Mouse (Mus musculus): ENCODE measurements at regions not wholly inside any gene's neighbourhood (a gene's known extent, or its start where the extent isn't known, plus 50 kb on each side); places are given as distances from the start of the nearest gene placed in this dataset.

- Histone ChIP-seq H3K79me2 (replicated peaks; ENCODE audit: control insufficient read depth, insufficient read depth, low read length) (no peaks in the 10 kb centered on the region), H3K27me3 (ENCODE audit: control insufficient read depth, insufficient read depth, low read length) (no peaks in the 10 kb centered on the region)
- intact Hi-C loops (cut with DNase I) = no loop called here
Measured at GRCm38 (mm10) chr1:137631546-137631945, 544.0 kb downstream of the Ptprc start.

GRCm38 (mm10) chr1:137620672-137621071 is 554.8 kb downstream of the Ptprc start:
- H3K4me3 ChIP-seq = no peak overlapping the region
- no peaks in the 10 kb centered on the region for H3K79me2 ChIP-seq (replicated peaks; ENCODE audit: control insufficient read depth, insufficient read depth, low read length)
- no peak for TF ChIP-seq CTCF (IDR thresholded peaks at IDR 0.05)
- TF ChIP-seq EP300 (IDR thresholded peaks at IDR 0.05; ENCODE audit: insufficient read depth, low read depth, low read length) = peak; percentile 59; the same call in 1 of the 2 replicates
- WGBS = 46% methylated on average over 5 of the region's 5 CpGs
- H3K9ac ChIP-seq (ENCODE audit: low read depth, low read length) = no peak overlapping the region
- H3K4me1 ChIP-seq (ENCODE audit: control insufficient read depth, insufficient read depth, low read length) = peaks cover 2% of the 10 kb centered on the region
- H3K36me3 ChIP-seq (ENCODE audit: control insufficient read depth, insufficient read depth, low read length) = peaks cover 4% of the 10 kb centered on the region
- peak overlapping the region; percentile 10 for H3K27ac ChIP-seq
- peak; percentile 25 to 49 for DNase-seq
- intact Hi-C loops (cut with DNase I) = loop anchor here (2.0 kb wide), 1 partner anchor 28 kb away; no protein-coding TSS in a partner anchor
- H3K27me3 ChIP-seq (ENCODE audit: control insufficient read depth, insufficient read depth, low read length) = no peaks in the 10 kb centered on the region

More at GRCm38 (mm10) chr1:137631546-137631945, 544.0 kb downstream of the Ptprc start:
- no peak overlapping the region for H3K27ac ChIP-seq
- H3K36me3 ChIP-seq (ENCODE audit: control insufficient read depth, insufficient read depth, low read length) = no peaks in the 10 kb centered on the region
- H3K4me1 ChIP-seq (ENCODE audit: control insufficient read depth, insufficient read depth, low read length) = no peaks in the 10 kb centered on the region
- no peak overlapping the region for H3K9ac ChIP-seq (ENCODE audit: low read depth, low read length)
- DNase-seq = no peak
- H3K4me3 ChIP-seq = no peak overlapping the region
- no peak for TF ChIP-seq CTCF (IDR thresholded peaks at IDR 0.05)

- no peaks in the 10 kb centered on the region for H3K79me2 ChIP-seq (replicated peaks; ENCODE audit: control insufficient read depth, insufficient read depth, low read length)
- 98% methylated on average over 2 of the region's 2 CpGs for WGBS
- no peak overlapping the region for H3K27ac ChIP-seq
- H3K36me3 ChIP-seq (ENCODE audit: control insufficient read depth, insufficient read depth, low read length) = peaks cover 4% of the 10 kb centered on the region
- H3K27me3 ChIP-seq (ENCODE audit: control insufficient read depth, insufficient read depth, low read length) = no peaks in the 10 kb centered on the region
- TF ChIP-seq EP300 (IDR thresholded peaks at IDR 0.05; ENCODE audit: insufficient read depth, low read depth, low read length) (no peak), POLR2A (IDR thresholded peaks at IDR 0.05; ENCODE audit: insufficient read depth, low read depth, low read length) (no peak), CTCF (IDR thresholded peaks at IDR 0.05) (no peak)
- no peak overlapping the region for H3K4me3 ChIP-seq
- H3K9ac ChIP-seq (ENCODE audit: low read depth, low read length) = no peak overlapping the region
- no peak for DNase-seq
- peaks cover 2% of the 10 kb centered on the region for H3K4me1 ChIP-seq (ENCODE audit: control insufficient read depth, insufficient read depth, low read length)
- intact Hi-C loops (cut with DNase I) = loop anchor here (5.0 kb wide), 1 partner anchor 39 kb away; no protein-coding TSS in a partner anchor
Measured at GRCm38 (mm10) chr1:137618231-137618630, 557.3 kb downstream of the Ptprc start.

- H3K27me3 ChIP-seq (ENCODE audit: control insufficient read depth, insufficient read depth, low read length) = no peaks in the 10 kb centered on the region
- WGBS = 13% methylated on average over 5 of the region's 5 CpGs
- H3K36me3 ChIP-seq (ENCODE audit: control insufficient read depth, insufficient read depth, low read length) = peaks cover 4% of the 10 kb centered on the region
- DNase-seq = peak; percentile 15 to 21
- H3K9ac ChIP-seq (ENCODE audit: low read depth, low read length) = no peak overlapping the region
- H3K79me2 ChIP-seq (replicated peaks; ENCODE audit: control insufficient read depth, insufficient read depth, low read length) = no peaks in the 10 kb centered on the region
- TF ChIP-seq CTCF (IDR thresholded peaks at IDR 0.05) (peak; percentile 6; the same call in 1 of the 2 replicates), EP300 (IDR thresholded peaks at IDR 0.05; ENCODE audit: insufficient read depth, low read depth, low read length) (no peak)
- H3K4me3 ChIP-seq = no peak overlapping the region
- H3K27ac ChIP-seq = no peak overlapping the region
- H3K4me1 ChIP-seq (ENCODE audit: control insufficient read depth, insufficient read depth, low read length) = peaks cover 2% of the 10 kb centered on the region
- intact Hi-C loops (cut with DNase I) = loop anchor here (5.0 kb wide), 1 partner anchor 40 kb away; no protein-coding TSS in a partner anchor
Measured at GRCm38 (mm10) chr1:137617513-137617912, 558.0 kb downstream of the Ptprc start.

- TF ChIP-seq EP300 (IDR thresholded peaks at IDR 0.05; ENCODE audit: insufficient read depth, low read depth, low read length) (no peak), POLR2A (IDR thresholded peaks at IDR 0.05; ENCODE audit: insufficient read depth, low read depth, low read length) (no peak), CTCF (IDR thresholded peaks at IDR 0.05) (no peak)
- no peaks in the 10 kb centered on the region for H3K79me2 ChIP-seq (replicated peaks; ENCODE audit: control insufficient read depth, insufficient read depth, low read length)
- no peaks in the 10 kb centered on the region for H3K27me3 ChIP-seq (ENCODE audit: control insufficient read depth, insufficient read depth, low read length)
- H3K4me3 ChIP-seq = no peak overlapping the region
- no peak for DNase-seq
- intact Hi-C loops (cut with DNase I) = no loop called here
- H3K36me3 ChIP-seq (ENCODE audit: control insufficient read depth, insufficient read depth, low read length) = no peaks in the 10 kb centered on the region
- H3K27ac ChIP-seq = no peak overlapping the region
- 83% methylated on average over 1 of the region's 1 CpGs for WGBS
- H3K9ac ChIP-seq (ENCODE audit: low read depth, low read length) = no peak overlapping the region
- H3K4me1 ChIP-seq (ENCODE audit: control insufficient read depth, insufficient read depth, low read length) = no peaks in the 10 kb centered on the region
Measured at GRCm38 (mm10) chr1:137606716-137607115, 568.8 kb downstream of the Ptprc start.

GRCm38 (mm10) chr1:137605890-137606663 is 569.4 kb downstream of the Ptprc start:
- no peaks in the 10 kb centered on the region for H3K4me1 ChIP-seq (ENCODE audit: control insufficient read depth, insufficient read depth, low read length)
- no peak overlapping the region for H3K4me3 ChIP-seq
- WGBS = 60% methylated on average over 11 of the region's 11 CpGs
- H3K27ac ChIP-seq = no peak overlapping the region
- intact Hi-C loops (cut with DNase I) = no loop called here
- no peaks in the 10 kb centered on the region for H3K36me3 ChIP-seq (ENCODE audit: control insufficient read depth, insufficient read depth, low read length)
- no peaks in the 10 kb centered on the region for H3K27me3 ChIP-seq (ENCODE audit: control insufficient read depth, insufficient read depth, low read length)
- H3K79me2 ChIP-seq (replicated peaks; ENCODE audit: control insufficient read depth, insufficient read depth, low read length) = no peaks in the 10 kb centered on the region
- TF ChIP-seq POLR2A (IDR thresholded peaks at IDR 0.05; ENCODE audit: insufficient read depth, low read depth, low read length) (no peak), CTCF (IDR thresholded peaks at IDR 0.05) (no peak), EP300 (IDR thresholded peaks at IDR 0.05; ENCODE audit: insufficient read depth, low read depth, low read length) (no peak)
- DNase-seq = no peak
- H3K9ac ChIP-seq (ENCODE audit: low read depth, low read length) = no peak overlapping the region
